10 mouse cellular contexts compared by ENCODE assay signal in the genomic region with DNA sequence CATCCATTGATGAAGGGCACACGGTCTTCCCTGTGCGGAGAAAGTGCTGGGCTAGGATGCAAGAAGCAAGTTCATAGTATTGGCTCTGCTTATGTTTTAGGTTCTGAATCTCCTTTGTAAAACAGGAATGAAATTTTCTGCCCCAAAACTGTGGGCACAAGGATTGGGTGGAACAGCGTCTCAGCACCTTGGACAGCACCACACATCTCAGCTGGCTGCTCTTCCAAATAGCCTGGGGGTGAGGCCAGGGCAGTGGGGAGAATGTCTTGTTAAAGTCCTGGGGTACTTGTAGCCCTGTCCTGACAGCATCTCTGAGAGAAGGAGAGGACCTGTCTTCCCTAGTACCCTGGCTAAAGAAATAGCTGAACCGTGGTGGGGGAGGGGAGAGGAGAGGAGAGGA.
A peak's percentile ranks its signal among the peaks of the same experiment; 100 is the strongest.
DNase-seq lines count a peak whose midpoint lies in the region; ATAC-seq and TF ChIP-seq lines count a peak whose summit lies in the region.
"Had no signal": no experiment of that assay in that cellular context is flagged by ENCODE, and none has a peak within 500 bp of the region (broad histone marks: within the 10 kb centered on the region; RNA-seq: fewer than 3 reads in every experiment).

No protein-coding gene starts in this region.

- no peak overlapping the region for H3K9ac ChIP-seq in lung, postnatal 0 days (replicated peaks; ENCODE audit: low read depth)
- H3K9ac ChIP-seq: limb, embryonic 12.5 days had no signal

- no peaks in the 10 kb centered on the region for H3K27me3 ChIP-seq in lung, postnatal 0 days (replicated peaks; ENCODE audit: insufficient read depth, low read length)

- DNase-seq in adrenal gland, postnatal 14 days: peak; percentile 62
- DNase-seq in adrenal gland, postnatal 4 days (ENCODE audit: low spot score in 2 of 2): no peak
- DNase-seq in lung, postnatal 0 days (ENCODE audit: low spot score): peak; percentile 42
- no peak for DNase-seq in lung, postnatal 25 days (ENCODE audit: low spot score)
- peak; percentile 40 for DNase-seq in c-Kit-positive CD71-positive TER-119-negative erythroid progenitor cells, embryonic 14.5 days (ENCODE audit: low read depth)
- peak; percentile 3 for DNase-seq in lung, postnatal 36 days
- no peak for DNase-seq in left cerebral cortex, postnatal 10 days (ENCODE audit: extremely low spot score in 1 of 2, low spot score in 2 of 2)
- no peak for DNase-seq in gastrocnemius, postnatal 36 days
- DNase-seq: cerebellum, adult 11 months had no signal

- H3K27ac ChIP-seq in lung, postnatal 0 days (ENCODE audit: low read length): no peak overlapping the region
- H3K27ac ChIP-seq: limb, embryonic 12.5 days had no signal

- ATAC-seq in lung, postnatal 0 days: no peak

- intact Hi-C loops in left cerebral cortex, postnatal 10 days (cut with DNase I): no loop called here
- intact Hi-C loops in gastrocnemius, postnatal 36 days (cut with DNase I): no loop called here

- no peaks in the 10 kb centered on the region for H3K9me3 ChIP-seq in lung, postnatal 0 days (ENCODE audit: low read length)
- H3K9me3 ChIP-seq: limb, embryonic 12.5 days had no signal

- H3K36me3 ChIP-seq in lung, postnatal 0 days (ENCODE audit: insufficient read depth, low read length): no peaks in the 10 kb centered on the region
- H3K36me3 ChIP-seq: limb, embryonic 12.5 days had no signal

- TF ChIP-seq CTCF in lung, postnatal 0 days (IDR thresholded peaks at IDR 0.05): no peak

- H3K4me1 ChIP-seq in lung, postnatal 0 days (ENCODE audit: insufficient read depth, low read depth, low read length): no peaks in the 10 kb centered on the region

- no peak overlapping the region for H3K4me2 ChIP-seq in lung, postnatal 0 days (replicated peaks; ENCODE audit: low read depth, low read length)
- H3K4me2 ChIP-seq: limb, embryonic 12.5 days had no signal

- no peak overlapping the region for H3K4me3 ChIP-seq in lung, postnatal 0 days (ENCODE audit: low read depth, low read length)
- H3K4me3 ChIP-seq: limb, embryonic 12.5 days had no signal

- WGBS in lung, postnatal 0 days: 34% methylated on average over 4 of the region's 4 CpGs

- TF ChIP-seq EP300 in lung, postnatal 0 days (IDR thresholded peaks at IDR 0.05): no peak

Comparison
In these comparisons a context has a peak if more than half of its experiments do, and no peak if none do; other contexts are left out.
1. DNase-seq: peak in adrenal gland, postnatal 14 days (single experiment), lung, postnatal 0 days (single experiment), c-Kit-positive CD71-positive TER-119-negative erythroid progenitor cells, embryonic 14.5 days (single experiment) and lung, postnatal 36 days (single experiment); none in adrenal gland, postnatal 4 days (0 of 2), lung, postnatal 25 days (single experiment), left cerebral cortex, postnatal 10 days (0 of 2) and gastrocnemius, postnatal 36 days (0 of 2).